Mouse (Mus musculus) kidney, adult 2 months (tissue): ENCODE results near the gene Palm.

Experiments
- CTCF ChIP-seq: fragments of 200-500 bp; conservative IDR thresholded peaks from 2 replicates; pipeline ENCODE4 v1.5.1; 2011; ENCODE audit warnings: low read depth, mild to moderate bottlenecking, control low read depth, low read length, moderate library complexity, mixed read lengths; ENCODE audit not compliant: insufficient read depth, insufficient read length
- POLR2A ChIP-seq: fragments of 200-500 bp; IDR thresholded peaks from one replicate; pipeline ENCODE4 v1.6.1; 2011; ENCODE audit warnings: low read depth, low read length, control low read depth

- TF ChIP-seq CTCF (no peak), POLR2A (no peak)
Observed at GRCm38 (mm10) chr10:79805636-79806035, 12.3 kb downstream of the Palm start.
